Mouse (Mus musculus): ENCODE results near the gene Pdk2.

DNA sequence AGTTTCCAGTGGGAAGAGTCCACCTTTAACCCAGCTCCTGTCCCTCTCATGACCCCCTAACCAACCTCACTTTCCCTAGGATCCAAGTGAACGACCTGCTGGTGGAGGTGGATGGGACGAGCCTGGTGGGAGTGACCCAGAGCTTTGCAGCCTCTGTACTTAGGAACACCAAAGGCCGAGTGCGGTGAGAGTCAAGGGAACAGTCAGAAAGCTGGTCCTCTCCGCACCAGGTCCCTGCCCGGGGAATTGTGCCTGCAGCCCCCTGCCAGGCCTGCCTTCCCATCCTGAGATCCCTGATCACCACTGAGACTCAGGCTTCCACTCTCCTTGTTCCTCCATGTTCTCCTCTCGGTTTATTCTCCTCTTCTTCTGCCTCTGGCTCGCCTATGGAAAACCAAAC, 41.0 kb downstream of the Pdk2 start:
- TF ChIP-seq CTCF (IDR thresholded peaks at IDR 0.05; ENCODE audit: borderline replicate concordance, insufficient read depth, low read depth, low read length) (no peak), POLR2A (IDR thresholded peaks at IDR 0.05; ENCODE audit: borderline replicate concordance, insufficient read depth, low read length) (no peak)

Data from cerebellum, adult 2 months (tissue).